Mouse (Mus musculus): Measurements from ENCODE around the gene Ppp1r35. TPM values are rescaled to one million over a fixed set of nuclear protein-coding genes. Genes with fewer than 3 reads are reported as not detected.

Ppp1r35 gene
- polyA plus RNA-seq, 1 experiment from 2014 or later: 40.9 TPM

DNA sequence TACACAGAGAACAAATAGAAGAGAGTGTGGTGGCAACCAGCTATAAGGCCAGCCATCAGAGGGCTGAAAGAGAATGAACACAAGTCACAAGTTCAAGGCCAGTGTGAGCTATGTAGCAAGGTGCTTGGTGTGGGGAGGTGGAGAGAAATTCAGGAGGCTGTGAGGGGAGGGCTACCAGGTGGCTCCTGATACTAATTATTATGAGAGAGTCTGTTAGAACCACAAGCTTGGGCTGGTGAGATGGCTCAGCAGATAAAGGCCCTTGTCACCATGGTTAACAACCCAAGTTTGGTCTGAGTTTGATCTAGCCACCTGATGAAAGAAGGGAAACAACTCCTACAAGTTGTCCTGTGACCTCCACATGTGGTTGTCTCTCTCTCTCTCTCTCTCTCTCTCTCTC, 5.9 kb upstream of the Ppp1r35 start:
- ATAC-seq (ENCODE audit: insufficient read depth) (no peak), DNase-seq (no peak)
- H3K4me2 ChIP-seq: no peak overlapping the region
- no peak overlapping the region for H3K9ac ChIP-seq
- H3K4me1 ChIP-seq (ENCODE audit: insufficient read depth): no peaks in the 10 kb centered on the region
- H3K27ac ChIP-seq (ENCODE audit: low read depth): no peak overlapping the region
- H3K27me3 ChIP-seq (ENCODE audit: insufficient read depth, low read length): no peaks in the 10 kb centered on the region
- H3K9me3 ChIP-seq (ENCODE audit: low read depth, low read length): no peaks in the 10 kb centered on the region
- no peak for TF ChIP-seq CTCF (IDR thresholded peaks at IDR 0.05; ENCODE audit: low read depth)
- H3K4me3 ChIP-seq (ENCODE audit: low read depth, low read length): no peak overlapping the region
- H3K36me3 ChIP-seq (ENCODE audit: insufficient read depth): no peaks in the 10 kb centered on the region

DNA sequence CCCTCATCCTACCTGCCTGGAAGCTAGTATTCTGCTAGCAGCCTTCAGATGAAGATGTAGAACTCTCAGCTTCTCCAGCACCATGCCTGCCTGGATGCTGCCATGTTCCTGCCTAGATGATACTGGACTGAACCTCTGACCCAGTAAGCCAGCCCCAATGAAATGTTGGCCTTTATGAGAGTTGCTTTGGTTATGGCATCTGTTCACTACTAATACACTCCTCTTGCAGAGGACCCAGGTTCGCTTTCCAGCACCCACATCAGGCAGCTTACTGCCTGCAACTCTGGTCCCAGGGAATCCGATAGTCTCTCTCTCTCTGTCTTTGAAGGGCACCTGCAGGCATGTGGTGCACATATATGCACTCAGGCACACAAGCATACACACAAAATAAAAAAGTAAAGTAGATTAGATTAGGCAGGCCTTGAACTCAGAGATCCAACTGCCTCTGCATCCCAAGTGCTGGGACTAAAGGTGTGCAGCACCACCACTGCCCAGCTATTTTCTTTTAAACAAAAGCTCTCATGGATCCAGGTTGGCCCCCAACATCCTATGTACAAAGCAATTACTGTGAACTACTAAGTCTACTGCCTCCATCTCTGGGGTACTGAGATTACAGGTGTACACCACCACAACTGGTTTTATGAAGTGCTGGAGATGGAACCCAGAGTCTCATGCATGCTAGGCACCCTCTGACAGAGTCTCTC, 2.9 kb upstream of the Ppp1r35 start:
- H3K9ac ChIP-seq: no peak overlapping the region
- no peak for TF ChIP-seq CTCF (IDR thresholded peaks at IDR 0.05; ENCODE audit: low read depth)
- no peaks in the 10 kb centered on the region for H3K27me3 ChIP-seq (ENCODE audit: insufficient read depth, low read length)
- H3K9me3 ChIP-seq (ENCODE audit: low read depth, low read length): no peaks in the 10 kb centered on the region
- no peaks in the 10 kb centered on the region for H3K4me1 ChIP-seq (ENCODE audit: insufficient read depth)
- DNase-seq: no peak
- H3K4me3 ChIP-seq (ENCODE audit: low read depth, low read length): no peak overlapping the region
- 88% methylated on average over 2 of the region's 2 CpGs for WGBS
- peaks cover 8% of the 10 kb centered on the region for H3K36me3 ChIP-seq (ENCODE audit: insufficient read depth)
- no peak for ATAC-seq (ENCODE audit: insufficient read depth)
- no peak overlapping the region for H3K27ac ChIP-seq (ENCODE audit: low read depth)
- H3K4me2 ChIP-seq: no peak overlapping the region

DNA sequence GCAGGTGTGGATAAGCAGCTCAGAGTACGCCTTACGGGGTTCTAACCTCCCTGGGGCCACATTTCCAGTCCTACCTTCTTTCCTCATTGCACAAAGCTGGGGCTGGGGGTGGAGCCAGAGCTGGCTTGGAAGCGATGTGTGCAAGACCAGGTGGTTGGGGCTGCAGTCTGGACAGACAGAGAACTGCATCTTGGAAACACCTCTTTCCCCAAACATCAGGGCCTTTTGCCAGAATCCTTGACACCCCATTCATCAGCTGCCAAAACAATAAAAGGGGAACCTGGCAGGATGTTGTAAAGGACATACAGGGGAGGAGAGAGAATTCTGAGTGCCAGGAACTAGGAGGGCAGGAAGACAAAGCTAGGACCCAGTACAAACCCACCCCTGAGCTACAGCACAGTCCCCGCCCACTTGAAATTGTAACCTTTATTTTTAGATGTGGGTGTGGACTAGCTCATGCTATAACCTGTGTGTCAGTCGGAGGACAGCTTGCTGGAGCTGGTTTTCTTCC, 2.2 kb upstream of the Ppp1r35 start:
- H3K4me1 ChIP-seq (ENCODE audit: insufficient read depth): no peaks in the 10 kb centered on the region
- H3K9me3 ChIP-seq (ENCODE audit: low read depth, low read length): no peaks in the 10 kb centered on the region
- TF ChIP-seq CTCF (IDR thresholded peaks at IDR 0.05; ENCODE audit: low read depth): no peak
- no peak overlapping the region for H3K4me3 ChIP-seq (ENCODE audit: low read depth, low read length)
- no peak overlapping the region for H3K4me2 ChIP-seq
- no peak overlapping the region for H3K27ac ChIP-seq (ENCODE audit: low read depth)
- no peak overlapping the region for H3K9ac ChIP-seq
- H3K36me3 ChIP-seq (ENCODE audit: insufficient read depth): peaks cover 15% of the 10 kb centered on the region
- ATAC-seq (ENCODE audit: insufficient read depth) (peak; percentile 32; the same call in 1 of the 2 replicates), DNase-seq (peak; percentile 50)
- WGBS: 23% methylated on average over 5 of the region's 5 CpGs
- no peaks in the 10 kb centered on the region for H3K27me3 ChIP-seq (ENCODE audit: insufficient read depth, low read length)

DNA sequence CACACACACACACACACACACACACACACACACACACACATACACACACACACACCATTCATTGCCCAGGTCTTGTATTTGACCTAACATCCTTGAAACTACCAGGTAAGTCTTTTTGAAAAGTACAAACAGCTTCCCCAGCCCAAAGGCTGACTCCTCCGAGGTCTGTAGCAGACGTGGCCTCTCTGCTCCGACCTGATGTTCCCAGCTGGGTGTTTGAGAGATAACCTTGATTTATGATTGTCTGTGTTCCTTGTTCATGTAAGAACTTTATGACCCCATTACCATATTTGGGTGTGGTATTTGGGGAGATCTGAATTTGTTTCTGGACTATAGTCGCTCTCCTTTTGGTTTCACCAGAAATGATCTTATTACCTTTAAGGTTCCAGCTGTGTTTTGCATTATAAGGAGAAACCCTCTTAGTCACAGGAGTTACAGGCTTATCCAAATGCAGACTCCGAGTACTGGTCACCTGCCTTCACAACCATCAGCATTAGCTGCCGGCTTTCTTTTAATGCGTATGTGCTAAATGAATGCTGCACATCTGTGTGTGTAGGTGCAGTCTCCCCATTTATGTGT, 1.3 kb upstream of the Ppp1r35 start:
- ATAC-seq (ENCODE audit: insufficient read depth): no peak
- H3K36me3 ChIP-seq (ENCODE audit: insufficient read depth): peaks cover 24% of the 10 kb centered on the region
- H3K9ac ChIP-seq: no peak overlapping the region
- no peak overlapping the region for H3K27ac ChIP-seq (ENCODE audit: low read depth)
- no peaks in the 10 kb centered on the region for H3K9me3 ChIP-seq (ENCODE audit: low read depth, low read length)
- no peak for TF ChIP-seq CTCF (IDR thresholded peaks at IDR 0.05; ENCODE audit: low read depth)
- DNase-seq: no peak
- H3K4me1 ChIP-seq (ENCODE audit: insufficient read depth): no peaks in the 10 kb centered on the region
- no peak overlapping the region for H3K4me2 ChIP-seq
- WGBS: 69% methylated on average over 7 of the region's 7 CpGs
- H3K27me3 ChIP-seq (ENCODE audit: insufficient read depth, low read length): no peaks in the 10 kb centered on the region
- H3K4me3 ChIP-seq (ENCODE audit: low read depth, low read length): no peak overlapping the region

DNA sequence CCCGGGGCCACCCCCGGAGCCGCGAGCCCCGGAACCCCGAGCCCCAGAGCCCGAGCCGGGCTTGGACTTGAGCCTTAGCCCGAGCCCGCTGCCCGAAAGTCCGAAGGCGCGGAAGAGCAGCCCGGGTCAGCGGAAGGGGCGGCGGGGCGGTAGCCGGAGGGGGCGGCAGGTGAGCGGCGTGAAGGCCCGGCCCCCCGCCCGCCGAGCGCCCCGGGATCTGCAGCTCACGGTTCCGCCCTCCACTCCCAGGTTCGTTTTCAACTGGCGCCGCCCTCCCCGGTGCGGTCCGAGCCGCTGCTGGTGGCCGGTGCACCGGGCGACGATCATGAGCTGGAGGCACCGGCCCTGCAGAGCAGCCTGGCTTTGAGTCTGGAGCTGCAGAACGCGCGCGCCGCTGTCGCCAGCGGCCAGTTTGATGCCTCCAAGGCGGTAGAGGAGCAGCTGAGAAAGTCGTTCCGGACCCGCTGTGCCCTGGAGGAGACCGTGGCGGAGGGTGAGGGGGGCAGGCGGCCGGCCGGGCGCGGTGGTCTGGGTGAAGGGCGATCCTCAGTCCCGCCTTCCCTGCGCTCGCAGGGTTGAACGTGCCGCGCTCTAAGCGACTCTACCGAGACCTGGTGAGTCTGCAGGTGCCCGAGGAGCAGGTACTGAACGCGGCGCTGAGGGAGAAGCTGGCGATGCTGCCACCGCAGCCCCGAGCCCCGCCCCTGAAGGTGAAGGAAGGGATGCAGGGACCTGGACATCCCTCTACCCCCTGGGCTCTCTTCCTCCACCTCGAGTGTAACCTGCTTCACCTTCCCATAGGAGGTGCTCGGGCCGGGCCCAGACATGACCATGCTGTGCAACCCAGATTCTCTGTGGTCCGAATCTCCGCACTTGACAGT, 644 bp downstream of the Ppp1r35 start:
- DNase-seq: peak; percentile 52
- H3K27ac ChIP-seq (ENCODE audit: low read depth): peak overlapping the region; percentile 91
- no peaks in the 10 kb centered on the region for H3K9me3 ChIP-seq (ENCODE audit: low read depth, low read length)
- peak overlapping the region; percentile 88 for H3K9ac ChIP-seq
- peak; percentile 13 for ATAC-seq (ENCODE audit: insufficient read depth)
- no peaks in the 10 kb centered on the region for H3K27me3 ChIP-seq (ENCODE audit: insufficient read depth, low read length)
- peak overlapping the region; percentile 96 for H3K4me2 ChIP-seq
- under 1% methylated on average over 82 of the region's 83 CpGs for WGBS
- peaks cover 13% of the 10 kb centered on the region for H3K4me1 ChIP-seq (ENCODE audit: insufficient read depth)
- H3K4me3 ChIP-seq (ENCODE audit: low read depth, low read length): peak overlapping the region; percentile 98
- H3K36me3 ChIP-seq (ENCODE audit: insufficient read depth): peaks cover 44% of the 10 kb centered on the region
- no peak for TF ChIP-seq CTCF (IDR thresholded peaks at IDR 0.05; ENCODE audit: low read depth)

DNA sequence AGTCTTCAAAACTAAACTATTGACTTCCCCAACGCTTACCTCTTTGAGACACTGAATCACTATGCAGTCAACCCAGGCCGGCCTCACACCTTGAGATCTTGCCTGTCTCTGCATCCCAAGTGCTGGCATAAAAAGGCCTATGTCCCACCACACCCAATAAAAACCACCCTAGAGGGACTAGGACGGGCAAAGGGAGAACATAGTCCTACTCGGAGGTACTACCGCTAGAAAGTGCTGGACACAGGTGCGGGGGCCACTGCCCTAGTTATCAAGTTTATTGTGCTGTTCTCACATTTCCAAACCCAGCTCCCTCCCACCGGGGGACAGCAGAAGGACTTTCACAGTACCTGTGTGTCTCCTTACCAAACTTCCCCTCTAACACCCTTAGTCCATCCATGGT, 3.0 kb downstream of the Ppp1r35 start:
- 91% methylated on average over 7 of the region's 7 CpGs for WGBS
- Histone ChIP-seq H3K4me1 (ENCODE audit: insufficient read depth) (peaks cover 22% of the 10 kb centered on the region), H3K27ac (ENCODE audit: low read depth) (no peak overlapping the region), H3K9me3 (ENCODE audit: low read depth, low read length) (no peaks in the 10 kb centered on the region), H3K4me3 (ENCODE audit: low read depth, low read length) (no peak overlapping the region), H3K9ac (no peak overlapping the region), H3K27me3 (ENCODE audit: insufficient read depth, low read length) (no peaks in the 10 kb centered on the region), H3K36me3 (ENCODE audit: insufficient read depth) (peaks cover 50% of the 10 kb centered on the region), H3K4me2 (no peak overlapping the region)
- no peak for TF ChIP-seq CTCF (IDR thresholded peaks at IDR 0.05; ENCODE audit: low read depth)
- ATAC-seq (ENCODE audit: insufficient read depth): no peak
- DNase-seq: no peak
